Mouse (Mus musculus): ENCODE results near the gene Anp32b.
A peak's percentile ranks its signal among the peaks of the same experiment; 100 is the strongest.

Gene Anp32b

DNA sequence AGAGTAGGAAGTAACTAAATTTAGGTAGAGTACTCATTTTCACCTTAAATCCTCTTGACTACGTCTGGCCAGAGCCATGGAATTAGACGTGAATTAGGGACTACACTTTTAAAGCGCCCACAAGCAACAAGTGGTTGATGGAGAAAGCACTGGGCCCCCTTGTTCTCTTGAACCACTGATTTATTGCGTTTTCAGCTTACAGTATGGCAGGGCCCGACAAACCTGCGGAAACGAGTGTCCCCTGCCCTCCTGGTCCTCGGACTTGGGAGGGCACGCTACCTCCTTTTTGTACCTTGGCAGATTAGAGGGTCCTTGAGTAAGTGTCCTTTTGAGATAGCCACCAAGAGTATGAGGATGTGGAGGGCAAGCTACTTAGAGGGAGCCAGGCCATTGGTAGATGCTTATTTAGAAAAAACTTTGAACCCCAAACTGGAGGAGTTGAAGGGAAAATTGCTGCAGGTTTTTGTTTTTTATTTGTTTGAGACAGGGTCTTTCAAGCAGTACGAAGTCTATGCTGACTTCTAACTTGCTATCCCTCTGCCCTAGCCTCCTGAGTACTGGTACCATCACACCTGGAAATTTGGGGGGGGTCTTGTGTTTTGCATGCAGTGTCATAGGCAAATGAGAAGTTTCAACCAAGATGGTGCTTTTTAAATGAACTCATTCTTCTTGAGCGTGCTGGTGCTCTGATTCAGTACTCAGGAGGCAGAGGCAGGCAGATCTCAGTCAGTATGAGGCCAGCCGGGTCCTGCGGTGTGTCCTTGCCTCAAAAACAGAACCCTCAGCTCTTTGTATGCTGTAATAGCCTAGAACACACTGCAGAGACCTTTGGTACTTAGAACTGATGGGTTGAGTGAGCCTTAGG is 2.4 kb downstream of the Anp32b start:
- no peak for DNase-seq (ENCODE audit: low spot score in 2 of 2)

GRCm38 (mm10) chr4:46454097-46454864 is 3.6 kb downstream of the Anp32b start:
- no peak for DNase-seq (ENCODE audit: low spot score in 2 of 2)

DNA sequence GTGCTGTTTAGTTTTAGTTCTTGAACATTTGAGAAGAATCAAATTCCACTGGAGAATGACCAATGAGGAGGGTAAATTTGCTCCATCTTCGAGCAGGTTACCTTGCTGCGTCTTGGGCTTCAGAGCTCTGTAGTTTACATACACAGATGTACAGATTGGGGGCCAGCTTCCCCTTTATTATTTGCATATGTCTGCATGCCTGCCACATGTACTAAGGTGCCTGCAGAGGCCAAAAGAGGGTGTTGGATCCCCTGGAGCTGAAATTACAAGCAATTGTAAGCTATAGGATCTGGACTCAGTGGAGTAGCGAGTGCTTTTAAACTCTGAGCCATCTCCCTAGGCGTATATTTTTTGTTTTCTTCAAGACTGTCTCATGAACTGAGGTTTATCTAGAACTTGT is 6.1 kb downstream of the Anp32b start:
- no peak for DNase-seq (ENCODE audit: low spot score in 2 of 2)

- no peak for DNase-seq (ENCODE audit: low spot score in 2 of 2)
These were observed 6.5 kb downstream of the Anp32b start for GRCm38 (mm10) chr4:46457186-46457585.

DNA sequence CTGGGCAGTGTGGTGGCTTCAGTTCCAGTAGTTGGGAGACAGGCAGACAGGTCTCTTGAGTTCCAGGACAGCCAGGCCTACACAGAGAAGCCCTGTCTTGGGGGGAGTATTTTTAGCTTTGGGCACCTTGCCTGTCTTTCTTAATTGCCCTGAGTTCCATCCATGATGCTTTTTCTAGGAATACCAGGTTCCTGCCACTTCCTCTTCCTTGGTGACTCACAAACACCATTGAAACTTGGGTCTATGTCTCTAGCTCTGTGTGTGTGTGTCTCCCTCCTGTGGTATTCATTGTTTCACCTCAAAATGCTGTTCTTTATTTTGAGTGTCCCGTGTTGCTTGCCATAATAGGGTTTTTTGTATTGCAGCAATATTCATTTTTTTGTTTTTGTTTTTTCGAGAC is 7.7 kb downstream of the Anp32b start:
- no peak for DNase-seq (ENCODE audit: low spot score in 2 of 2)

DNA sequence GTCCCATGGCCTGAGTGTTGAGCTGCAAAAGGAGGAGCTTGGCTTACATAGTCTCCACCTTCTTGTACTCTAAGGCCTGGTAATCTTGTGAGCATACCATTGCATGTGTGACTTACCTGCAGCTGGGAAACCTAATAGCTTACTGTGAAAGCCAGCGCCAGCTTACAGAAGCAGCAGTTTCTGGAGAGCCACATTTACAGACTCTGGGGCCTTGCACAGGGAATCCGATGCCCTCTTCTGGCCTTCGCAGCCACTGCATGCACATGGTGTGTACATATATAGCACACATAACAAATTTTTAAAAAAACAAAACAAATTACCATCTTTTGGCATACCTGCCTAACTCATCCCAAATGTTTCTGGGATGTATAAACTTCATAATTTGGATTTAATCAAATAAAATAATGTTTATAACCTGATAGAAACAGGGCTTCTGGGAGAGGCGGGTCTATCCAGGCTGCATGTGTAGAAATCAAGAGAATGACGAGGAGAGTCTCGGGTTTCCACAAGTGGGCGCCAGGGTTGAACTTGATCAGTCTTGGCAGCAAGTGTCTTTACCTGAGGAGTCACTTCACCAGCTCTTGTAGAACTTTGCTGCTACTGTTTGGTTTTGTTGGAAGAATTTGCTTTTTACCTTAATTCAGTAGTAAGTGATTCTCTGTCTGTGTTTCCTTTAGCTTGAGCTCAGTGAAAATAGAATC is 12.6 kb downstream of the Anp32b start:
- peak in 1 of 2 experiments; percentile 66 for DNase-seq (ENCODE audit: low spot score in 2 of 2)

DNA sequence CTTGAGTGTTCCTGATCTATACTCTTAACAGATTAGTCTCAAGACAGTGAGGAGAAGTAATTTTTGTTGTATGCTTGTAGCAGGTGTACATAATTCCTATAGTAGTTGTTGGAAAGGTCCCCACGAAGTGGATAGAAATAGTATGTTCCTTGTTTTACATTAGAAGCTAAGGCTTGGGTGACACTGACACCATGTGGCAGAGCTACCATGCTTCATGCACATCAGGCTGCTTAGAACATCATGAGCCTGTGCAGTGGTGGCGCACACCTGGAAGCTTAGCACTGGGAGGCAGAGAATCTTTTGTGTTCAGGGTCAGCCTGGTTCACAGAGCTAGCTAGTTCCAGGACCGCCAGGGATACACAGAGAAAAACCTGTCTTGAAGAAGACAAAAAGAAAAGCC is 15.0 kb downstream of the Anp32b start:
- no peak for DNase-seq (ENCODE audit: low spot score in 2 of 2)

DNA sequence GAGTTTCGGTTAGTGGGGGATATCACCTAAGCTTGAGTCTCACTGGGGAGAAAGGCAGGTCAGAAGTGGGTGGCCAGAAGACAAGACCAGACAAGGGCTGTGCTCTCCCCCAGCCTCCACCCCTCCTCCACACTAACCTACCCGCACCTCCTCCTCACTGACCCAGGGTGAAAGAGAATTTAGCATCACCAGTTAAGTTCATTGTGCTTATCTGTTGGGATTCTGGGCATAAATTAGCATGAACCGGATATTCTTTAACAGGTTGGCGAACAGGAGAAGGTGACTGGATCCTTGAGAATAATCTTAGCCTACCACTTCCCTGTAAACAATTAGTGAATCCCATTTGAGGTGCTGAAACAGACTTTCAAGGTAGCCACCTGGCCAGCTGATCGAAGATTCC is 24.4 kb downstream of the Anp32b start:
- no peak for DNase-seq (ENCODE audit: low spot score in 2 of 2)

GRCm38 (mm10) chr4:46479081-46479480 is 28.4 kb downstream of the Anp32b start:
- no peak for DNase-seq (ENCODE audit: low spot score in 2 of 2)

DNA sequence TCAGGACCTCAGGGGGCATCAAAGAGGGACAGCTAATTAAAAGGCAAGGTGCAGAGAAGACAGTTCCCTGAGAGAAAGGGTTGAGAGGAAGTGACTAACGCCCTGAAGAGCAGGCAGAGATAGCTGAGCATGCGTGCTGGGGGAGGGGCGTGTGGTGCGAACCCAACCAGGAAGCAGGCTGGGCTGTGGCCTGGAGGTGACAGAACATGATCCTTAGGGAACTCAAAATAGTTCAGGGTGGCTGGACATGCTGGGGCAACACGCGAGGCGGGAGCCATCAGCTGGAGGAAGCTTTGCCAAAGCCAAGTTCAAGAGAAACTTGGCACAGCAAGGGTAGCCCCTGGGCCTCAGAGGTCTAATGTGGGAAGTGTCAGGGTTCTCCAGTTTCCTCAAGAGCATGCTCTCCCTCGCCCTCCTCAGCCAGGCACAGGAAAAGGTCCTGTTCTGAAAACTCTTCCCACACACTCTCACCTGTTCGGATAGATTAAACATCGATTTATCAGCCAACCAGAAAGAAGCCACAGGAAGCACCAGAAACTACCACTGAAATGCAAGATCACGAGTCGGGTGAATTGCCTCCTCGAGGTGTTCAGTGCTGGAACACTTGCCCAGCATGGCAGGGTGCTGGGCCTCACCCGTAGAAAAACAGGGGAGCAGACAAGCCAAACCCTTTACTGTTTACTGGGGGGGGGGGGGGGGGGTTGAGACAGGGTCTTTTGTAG is 35.2 kb downstream of the Anp32b start:
- peak; percentile 69 to 74 for DNase-seq (ENCODE audit: low spot score in 2 of 2)

DNA sequence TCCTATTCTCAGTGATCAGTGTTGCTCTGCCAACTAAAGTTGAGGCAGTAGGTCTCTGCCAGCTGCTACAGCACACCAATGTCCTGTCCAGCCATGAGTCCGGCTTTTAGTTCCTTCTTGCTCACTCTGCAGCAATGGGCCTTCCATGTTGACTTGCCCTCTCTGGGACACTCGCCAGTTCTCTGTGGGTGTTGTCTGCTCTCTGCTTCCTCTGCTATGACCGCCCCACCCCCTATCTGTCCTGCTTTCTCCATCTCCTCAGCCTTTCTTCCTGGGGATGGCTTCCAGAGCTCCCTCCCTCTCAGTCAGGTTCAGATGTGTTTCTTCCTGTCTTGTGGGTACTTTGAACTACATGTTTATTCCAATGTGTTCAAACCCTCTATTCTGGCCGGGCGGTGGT is 36.6 kb downstream of the Anp32b start:
- no peak for DNase-seq (ENCODE audit: low spot score in 2 of 2)

DNA sequence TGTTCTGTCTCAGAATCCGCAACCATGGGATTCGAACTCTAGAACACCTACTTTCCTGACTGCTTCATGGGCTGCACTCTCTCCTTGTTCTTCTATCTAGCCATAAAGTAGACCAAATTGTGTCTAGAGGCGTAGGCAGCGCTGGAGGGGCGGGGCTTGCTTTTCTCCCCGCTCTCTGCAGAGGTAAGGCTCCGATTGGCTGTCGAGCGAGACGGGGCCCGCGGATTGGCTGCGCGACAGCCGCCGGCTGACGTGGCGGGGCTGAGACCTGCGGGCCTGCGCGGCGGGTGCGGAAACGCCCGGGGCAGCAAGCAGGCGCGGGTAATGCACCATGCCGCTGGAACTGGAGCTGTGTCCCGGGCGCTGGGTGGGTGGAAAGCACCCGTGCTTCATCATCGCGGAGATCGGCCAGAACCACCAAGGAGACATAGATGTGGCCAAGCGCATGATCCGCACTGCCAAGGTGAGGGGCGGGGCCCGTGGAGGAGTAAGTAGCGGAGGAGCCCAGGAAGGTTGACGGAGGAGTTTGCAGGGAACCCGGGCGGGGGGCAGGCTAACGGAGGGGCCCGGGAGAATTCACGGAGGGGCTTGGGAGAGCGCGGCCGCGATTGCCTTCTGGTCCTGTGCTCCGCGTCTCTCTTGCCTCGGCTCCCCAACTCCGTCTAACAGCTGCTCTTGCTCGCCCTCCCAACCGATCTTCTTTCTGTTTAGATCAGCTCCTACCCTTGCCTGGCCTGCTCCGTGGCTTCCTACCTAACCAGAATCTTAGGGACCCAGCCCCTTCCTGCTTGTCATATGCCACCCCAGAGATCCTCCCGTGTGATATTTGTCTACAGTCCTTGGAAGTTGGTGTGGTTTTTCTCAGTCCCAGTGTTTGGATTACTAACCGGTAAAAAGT is 38.6 kb downstream of the Anp32b start, which contains the start of gene Nans:
TSS of gene Nans (plus strand) at position 221 of the 898 bp plus-strand sequence.
- peak; percentile 92 to 93 for DNase-seq (ENCODE audit: low spot score in 2 of 2)

DNA sequence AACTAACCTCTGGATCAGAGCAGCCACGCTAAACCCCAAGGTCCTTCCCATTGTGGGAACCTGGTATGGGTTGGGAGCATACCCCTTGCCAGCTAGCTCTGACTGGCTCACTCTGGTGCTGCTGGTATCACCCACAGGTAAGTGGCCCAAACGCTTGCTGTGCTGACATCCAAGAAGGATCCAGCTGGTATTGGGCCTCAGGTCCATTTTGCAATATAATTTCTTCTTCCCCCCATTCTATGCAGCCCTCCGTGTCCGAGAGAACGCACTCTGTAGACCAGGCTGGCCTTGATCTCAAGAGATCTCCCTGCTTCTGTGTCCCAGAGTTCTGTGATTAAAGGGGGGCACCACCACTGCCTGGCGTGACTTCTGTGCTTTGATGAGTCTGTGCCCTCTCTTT is 42.4 kb downstream of the Anp32b start:
- no peak for DNase-seq (ENCODE audit: low spot score in 2 of 2)

DNA sequence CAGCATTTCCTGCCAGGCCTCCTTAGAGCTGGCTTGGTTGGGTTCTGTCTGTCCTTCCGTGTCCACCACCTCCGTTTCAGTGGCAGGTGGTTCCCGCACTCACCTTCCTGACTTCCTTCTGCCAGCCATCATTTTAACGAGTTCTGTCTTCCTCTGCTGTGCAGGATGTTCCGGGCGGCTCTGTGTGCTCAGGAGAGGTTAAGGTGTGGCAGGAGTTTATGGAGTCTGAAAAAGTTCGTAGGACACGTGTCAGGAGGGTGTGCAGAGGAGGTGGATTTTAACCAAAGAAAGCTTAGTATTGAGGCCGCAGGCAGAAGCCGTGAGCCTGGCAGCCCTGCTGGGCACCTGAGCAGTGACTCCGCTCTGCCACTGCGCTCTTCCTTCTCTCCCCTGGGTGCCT is 44.8 kb downstream of the Anp32b start:
- no peak for DNase-seq (ENCODE audit: low spot score in 2 of 2)

DNA sequence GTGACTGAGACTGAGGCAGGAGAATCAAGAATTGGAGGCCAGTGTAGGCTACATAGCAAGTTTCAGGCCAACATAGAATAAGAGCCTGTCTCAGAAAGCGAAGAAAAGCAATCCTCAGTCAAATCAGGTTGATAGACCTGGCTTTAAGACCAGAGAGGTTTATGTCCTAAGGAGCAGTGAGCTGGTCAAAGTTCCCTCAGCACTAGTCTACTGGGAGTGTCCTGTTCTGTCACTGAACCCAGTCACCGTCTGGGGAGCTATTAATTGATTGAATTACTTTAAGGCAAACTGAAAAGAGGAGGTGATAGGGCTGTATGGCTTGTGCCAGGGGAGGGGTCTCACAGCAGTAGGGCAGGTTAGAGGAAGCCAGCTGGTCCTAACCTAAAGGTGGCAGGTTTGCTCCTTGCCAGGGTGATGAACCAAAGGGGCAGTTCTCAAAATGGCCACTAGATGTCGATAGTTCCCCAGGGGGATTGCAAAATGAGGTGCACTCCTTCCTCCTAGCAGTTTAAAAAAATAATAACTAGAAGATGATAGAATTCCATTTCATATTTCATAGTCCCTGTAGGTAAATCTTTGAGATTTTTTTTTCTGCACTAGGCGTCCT is 46.7 kb downstream of the Anp32b start:
- DNase-seq (ENCODE audit: low spot score in 2 of 2) = peak; percentile 58 to 83

GRCm38 (mm10) chr4:46498511-46498910 is 47.8 kb downstream of the Anp32b start:
- no peak for DNase-seq (ENCODE audit: low spot score in 2 of 2)

- peak in 1 of 2 experiments; percentile 52 for DNase-seq (ENCODE audit: low spot score in 2 of 2)
These were observed 48.3 kb downstream of the Anp32b start for GRCm38 (mm10) chr4:46498976-46499375.

DNA sequence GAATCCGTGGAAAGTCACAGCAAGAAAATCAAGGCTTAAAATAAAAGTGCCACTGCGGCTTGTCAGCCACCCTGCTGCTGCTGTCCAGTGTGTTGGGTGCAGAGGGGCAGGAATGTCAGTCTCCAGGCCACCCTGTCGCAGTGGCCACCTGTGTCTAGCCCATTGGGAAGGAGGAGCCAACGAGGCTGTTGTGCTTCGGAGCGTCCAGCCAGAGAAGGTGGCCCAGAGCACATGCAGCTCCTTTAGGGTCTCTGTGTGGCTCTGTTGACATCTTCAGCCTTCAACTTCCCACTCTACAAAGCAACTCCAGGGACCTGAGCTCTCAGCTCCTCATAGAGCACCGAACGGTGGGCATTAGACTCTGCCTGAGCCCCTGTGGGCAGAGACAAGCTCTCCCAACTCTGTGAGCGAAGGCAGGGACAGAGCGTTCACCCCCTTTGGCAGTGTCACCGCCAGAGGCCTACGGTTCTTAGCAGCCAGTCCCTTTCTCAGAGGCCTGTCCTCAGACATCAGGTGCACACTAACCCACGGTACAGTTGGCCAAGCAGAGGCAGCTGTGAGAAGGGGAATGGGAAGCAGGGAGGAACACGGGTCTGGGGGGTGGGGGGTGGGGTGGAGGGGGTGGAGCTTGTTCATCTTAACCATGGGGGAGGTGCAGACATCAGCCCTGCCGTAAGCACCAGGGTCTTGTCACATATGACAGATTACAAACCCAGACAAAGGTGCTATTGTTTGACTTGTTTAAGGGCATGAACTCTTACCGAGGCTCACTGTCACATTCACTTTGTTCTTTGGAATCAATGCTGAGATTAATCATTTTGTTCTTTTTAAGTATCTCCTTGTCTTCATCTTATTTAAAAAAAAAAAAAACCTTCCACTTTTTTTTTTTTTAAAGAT is 52.2 kb downstream of the Anp32b start:
- DNase-seq (ENCODE audit: low spot score in 2 of 2) = no peak

DNA sequence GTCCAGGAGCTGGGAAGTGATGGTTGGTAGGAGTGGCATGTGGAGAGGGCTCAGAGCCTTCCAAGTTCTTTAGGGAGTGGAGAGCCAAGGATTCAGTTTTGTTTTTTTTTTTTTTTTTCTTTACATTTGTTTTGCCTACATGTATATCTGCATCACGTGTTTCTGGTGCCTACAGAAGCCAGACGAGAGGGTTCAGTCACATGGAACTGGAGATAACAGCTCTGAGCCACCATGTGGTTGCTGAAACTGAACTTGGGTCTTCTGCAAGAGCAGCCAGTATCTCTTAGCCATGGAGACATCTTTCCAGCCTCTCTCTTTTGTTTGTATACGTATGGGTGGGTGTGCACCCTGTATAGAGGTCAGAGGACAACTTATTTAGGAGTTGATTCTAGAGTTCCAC is 53.2 kb downstream of the Anp32b start:
- DNase-seq (ENCODE audit: low spot score in 2 of 2) = no peak

Data from spleen, postnatal 14 days (tissue).